Mouse (Mus musculus): ENCODE results near the gene Cdk19.
"Not testable (repeated sequence)": the region's sequence is repeated elsewhere in the genome, so short reads cannot be mapped to it uniquely, and the experiment has no call there.

The Cdk19 gene

GRCm38 (mm10) chr10:40385397-40385796 lies 46.0 kb downstream of the Cdk19 start:
- no peak for DNase-seq (ENCODE audit: low read depth in 1 of 2, low spot score in 2 of 2)

- DNase-seq (ENCODE audit: low read depth in 1 of 2, low spot score in 2 of 2) = no peak
Measured at GRCm38 (mm10) chr10:40386126-40386525, 46.8 kb downstream of the Cdk19 start.

DNA sequence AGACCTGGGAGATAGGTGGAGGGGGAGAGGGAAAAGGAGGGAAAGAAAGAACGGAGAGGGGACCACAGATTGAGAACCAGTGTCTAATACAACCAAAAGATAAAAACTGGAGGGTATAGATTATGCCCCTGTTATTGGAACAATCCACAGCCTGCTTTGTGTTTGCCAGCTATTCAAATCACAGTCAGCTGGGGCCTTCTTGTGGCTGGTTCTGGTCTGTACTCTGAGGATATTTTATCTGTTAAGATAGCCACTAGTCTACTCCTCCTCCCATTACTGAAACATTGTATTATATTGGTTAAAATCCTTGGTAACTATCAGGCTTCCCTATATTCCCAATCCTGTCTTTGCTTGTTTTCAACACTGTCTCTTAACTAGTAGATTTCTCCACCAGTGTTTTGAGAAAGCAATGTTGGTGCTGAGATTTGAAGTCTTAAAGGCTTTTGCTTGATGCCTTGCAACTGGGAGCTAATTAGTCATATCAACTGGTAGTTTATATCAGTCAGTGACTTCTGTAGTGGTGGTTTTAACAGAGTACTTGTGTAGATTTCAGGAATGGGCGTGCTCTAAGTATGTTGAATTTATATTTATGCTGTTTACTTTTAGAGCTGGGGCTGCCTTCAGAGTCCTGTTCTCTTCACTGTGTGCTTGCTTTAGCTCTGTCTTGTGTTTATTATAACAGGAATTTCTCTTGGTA lies 54.2 kb downstream of the Cdk19 start:
- no peak for DNase-seq (ENCODE audit: low read depth in 1 of 2, low spot score in 2 of 2)

DNA sequence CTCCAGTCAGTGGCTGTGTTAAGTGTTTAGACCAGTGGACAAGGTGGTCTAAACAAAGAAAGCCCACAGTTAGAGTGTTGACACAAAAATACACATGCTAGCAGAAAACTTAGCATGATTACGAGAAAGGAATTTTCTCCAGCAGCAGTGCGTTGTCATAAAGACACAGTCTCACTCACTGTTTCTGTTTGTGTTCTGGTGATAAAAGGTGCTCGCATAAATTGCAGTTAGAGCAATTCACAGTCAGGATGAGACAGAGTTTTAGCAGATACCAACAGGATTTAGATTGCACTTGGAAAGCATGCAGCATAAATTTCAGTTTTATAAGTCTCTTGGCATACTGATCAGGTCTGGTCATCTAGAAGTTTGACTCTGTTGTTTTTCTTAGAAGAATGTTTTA lies 59.5 kb downstream of the Cdk19 start:
- no peak for DNase-seq (ENCODE audit: low read depth in 1 of 2, low spot score in 2 of 2)

GRCm38 (mm10) chr10:40399328-40399727 lies 60.0 kb downstream of the Cdk19 start:
- no peak for DNase-seq (ENCODE audit: low read depth in 1 of 2, low spot score in 2 of 2)

GRCm38 (mm10) chr10:40400293-40400692 lies 60.9 kb downstream of the Cdk19 start:
- DNase-seq (ENCODE audit: low read depth in 1 of 2, low spot score in 2 of 2) = no peak

DNA sequence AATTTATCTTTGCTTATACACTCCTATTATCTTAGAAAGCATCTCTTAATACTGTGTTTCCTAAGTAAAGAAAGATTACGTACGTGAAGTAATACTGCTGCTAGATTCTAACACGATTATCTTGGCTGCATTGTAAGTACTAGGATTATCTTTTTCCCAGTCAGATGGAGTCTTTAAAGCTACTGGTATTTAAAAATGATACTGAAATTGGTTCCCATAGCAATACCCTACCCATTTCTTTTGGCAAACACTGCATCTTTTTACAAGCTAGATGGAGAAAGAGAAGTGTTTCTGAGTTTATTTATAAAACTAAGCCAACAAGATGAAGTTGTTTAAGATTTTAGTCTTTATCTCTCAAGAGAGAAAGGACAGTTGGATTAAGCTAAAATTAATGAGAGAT lies 67.3 kb downstream of the Cdk19 start:
- DNase-seq (ENCODE audit: low read depth in 1 of 2, low spot score in 2 of 2) = no peak

DNA sequence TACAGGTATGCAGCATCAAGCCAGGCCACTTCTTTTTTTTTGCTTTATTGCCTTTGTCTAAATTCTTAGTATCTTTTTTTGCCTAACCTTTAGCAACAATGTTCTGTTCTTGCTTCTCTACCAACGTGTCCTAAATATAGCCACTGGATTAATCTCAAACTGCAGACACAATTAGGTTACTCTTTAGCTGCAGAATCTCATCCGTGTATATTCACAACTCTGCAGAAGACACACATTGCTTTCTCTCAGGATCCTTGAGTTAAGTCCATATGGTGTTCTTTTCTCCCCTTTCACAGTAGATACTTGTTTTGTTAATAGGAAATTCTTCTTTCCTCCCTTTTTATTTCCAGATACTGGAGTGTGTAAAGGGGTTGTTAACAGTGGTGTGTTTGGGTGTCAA lies 70.0 kb downstream of the Cdk19 start:
- DNase-seq (ENCODE audit: low read depth in 1 of 2, low spot score in 2 of 2) = no peak

- DNase-seq (ENCODE audit: low read depth in 1 of 2, low spot score in 2 of 2) = no peak
Measured at GRCm38 (mm10) chr10:40411370-40411769, 72.0 kb downstream of the Cdk19 start.

DNA sequence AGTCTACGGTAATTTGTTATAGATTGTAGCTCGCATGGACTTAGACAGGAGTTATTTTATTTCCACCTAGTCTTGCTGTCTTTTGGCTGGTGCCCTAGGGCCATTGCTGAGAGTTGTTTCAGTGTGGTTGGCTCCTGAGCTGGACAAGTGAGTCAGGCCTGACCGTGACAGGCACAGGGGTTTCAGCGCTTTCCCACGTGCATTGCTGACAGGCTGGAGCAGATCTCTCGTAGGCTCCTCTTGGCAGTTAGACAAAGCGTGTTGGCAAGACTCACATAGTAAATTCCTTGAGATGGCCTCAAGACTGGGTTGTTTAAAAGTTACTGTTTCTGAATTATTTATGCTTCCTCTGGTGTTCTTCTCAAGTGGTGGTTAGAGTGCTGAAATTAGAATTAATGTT lies 77.6 kb downstream of the Cdk19 start:
- no peak for DNase-seq (ENCODE audit: low read depth in 1 of 2, low spot score in 2 of 2)

GRCm38 (mm10) chr10:40419841-40420240 lies 80.5 kb downstream of the Cdk19 start:
- DNase-seq (ENCODE audit: low read depth in 1 of 2, low spot score in 2 of 2) = no peak

GRCm38 (mm10) chr10:40420703-40421102 lies 81.3 kb downstream of the Cdk19 start:
- no peak for DNase-seq (ENCODE audit: low read depth in 1 of 2, low spot score in 2 of 2)

DNA sequence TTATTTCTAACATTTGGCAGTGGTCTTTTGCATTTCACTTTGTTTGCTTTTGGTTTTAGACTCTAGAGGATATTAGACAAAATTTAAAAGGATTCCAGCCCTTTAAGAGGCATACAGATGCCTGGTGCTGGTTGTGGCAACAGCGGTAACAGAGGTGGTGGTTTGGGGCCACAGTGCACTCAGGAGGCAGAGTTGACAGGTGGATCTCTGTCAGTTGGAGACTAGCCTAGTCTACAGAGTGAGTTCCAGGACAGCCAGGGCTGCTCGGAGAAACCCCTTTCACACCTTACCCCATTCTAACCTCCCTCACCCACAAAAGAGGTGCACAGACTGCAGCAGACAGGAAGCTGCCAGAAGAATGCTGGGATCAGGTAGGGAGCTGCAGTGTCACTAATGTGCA lies 82.4 kb downstream of the Cdk19 start:
- no peak for DNase-seq (ENCODE audit: low read depth in 1 of 2, low spot score in 2 of 2)

DNA sequence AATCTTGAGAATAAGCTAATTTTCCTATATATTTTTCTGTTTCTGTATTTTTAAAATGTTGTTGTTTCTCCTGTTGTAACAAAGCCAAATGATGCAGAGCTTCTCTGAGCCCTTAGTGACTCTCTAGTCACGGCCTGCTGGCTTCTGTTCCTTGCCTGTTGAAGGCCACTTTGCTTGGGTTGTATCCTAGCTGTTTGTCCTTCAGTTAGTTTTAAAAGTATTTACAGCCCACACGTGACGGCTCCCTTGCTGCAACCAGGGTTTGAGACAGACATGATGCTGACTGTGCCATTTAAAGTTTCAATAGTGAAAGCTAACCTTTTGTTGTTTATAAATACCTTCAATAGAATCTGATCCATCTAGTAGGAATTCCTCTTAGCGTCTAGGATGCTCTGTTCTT lies 83.3 kb downstream of the Cdk19 start:
- DNase-seq (ENCODE audit: low read depth in 1 of 2, low spot score in 2 of 2) = no peak

DNA sequence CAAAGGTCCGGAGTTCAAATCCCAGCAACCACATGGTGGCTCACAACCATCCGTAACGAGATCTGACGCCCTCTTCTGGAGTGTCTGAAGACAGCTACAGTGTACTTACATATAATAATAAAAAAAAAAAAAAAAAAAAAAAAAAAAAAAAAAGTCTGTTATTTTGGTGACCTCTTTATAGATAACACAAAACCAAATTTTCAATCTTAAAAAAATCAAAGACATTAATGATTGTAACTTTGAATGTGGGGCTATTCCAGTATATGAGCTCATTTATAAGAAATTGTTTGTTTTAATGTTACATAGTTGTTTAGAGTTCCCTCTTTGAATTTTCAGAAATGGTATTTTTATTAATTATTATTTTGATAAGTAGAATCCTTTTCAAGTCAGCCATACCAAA lies 85.1 kb downstream of the Cdk19 start:
- DNase-seq (ENCODE audit: low read depth in 1 of 2, low spot score in 2 of 2) = not testable (repeated sequence)

DNA sequence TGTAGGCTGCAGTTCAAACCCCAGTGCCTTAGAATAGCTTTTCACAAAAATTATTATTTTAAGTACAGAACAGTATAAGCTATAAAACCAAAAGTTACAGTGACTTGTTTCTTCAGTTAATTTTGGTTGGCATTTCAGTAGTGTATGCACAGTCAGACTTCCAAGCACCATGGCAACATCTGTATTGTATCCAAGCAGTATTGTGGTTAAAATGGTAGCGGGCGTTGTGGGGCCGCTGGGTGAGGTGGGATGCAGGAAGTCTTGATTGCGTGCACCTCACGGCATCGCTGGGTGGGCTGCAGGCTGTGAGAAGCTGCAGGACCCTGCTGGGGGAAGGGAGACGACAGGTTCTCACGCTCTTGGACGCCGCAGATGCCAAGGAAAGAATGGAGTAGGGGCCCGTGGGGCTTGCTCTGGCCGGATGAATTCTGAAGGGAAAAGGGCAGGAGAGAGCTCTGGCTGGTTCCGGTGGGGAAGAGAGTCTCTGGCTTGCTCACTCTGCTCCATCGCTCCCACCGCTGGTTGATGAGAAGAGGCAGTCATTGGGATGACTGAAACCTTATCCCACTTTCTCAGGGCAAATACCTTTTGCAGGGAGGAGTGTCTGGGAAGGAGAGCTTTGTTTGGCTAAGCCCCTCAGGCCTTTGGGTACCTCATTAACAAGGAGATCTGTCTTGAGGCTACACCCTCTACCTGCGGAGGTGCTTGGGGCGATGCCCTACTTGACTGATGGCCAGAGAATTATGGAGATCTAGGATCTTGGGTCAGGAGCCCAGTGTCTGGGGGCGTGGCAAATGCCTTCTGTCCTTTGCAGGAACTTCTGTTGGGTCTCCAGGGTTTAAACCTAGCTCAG lies 86.1 kb downstream of the Cdk19 start:
- no peak for DNase-seq (ENCODE audit: low read depth in 1 of 2, low spot score in 2 of 2)

GRCm38 (mm10) chr10:40426096-40426450 lies 86.7 kb downstream of the Cdk19 start:
- DNase-seq (ENCODE audit: low read depth in 1 of 2, low spot score in 2 of 2) = no peak

DNA sequence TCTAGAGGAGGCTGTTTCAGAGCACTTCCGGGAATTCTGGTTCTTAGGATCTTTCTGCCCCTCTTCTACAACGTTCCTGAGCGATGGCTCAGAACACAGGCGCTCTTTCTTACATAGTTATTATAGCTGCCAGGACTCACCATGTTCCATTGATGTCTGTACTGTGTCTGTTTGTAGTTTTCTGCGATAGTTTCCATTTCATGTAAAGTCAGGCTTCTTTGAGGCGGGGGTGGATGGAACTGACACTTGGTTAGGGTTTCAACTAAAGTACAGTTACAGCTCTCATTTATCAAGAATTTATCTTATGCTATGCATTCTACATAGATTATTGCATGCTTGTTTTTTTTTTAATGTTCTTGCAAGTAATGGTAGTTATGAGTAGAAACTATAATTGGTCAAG lies 89.3 kb downstream of the Cdk19 start:
- no peak for DNase-seq (ENCODE audit: low read depth in 1 of 2, low spot score in 2 of 2)

DNA sequence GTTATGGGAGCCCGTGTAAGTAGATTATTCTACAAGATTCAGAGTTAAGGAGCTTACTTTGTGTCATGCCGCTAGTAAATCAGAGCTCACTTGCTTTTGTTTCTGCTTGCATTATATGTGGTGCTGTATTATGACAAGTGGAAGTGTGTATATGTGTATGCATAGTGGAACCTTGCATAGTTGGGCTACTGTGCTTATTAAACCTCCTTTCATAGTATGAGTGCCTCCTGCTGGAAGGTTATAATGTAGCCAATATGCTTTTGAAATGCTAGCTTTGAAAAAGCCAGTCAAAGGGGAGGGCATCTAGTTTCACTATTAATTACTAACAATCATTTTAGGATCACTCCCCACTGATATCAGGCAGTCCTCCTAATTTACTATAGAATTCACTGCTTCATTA lies 89.7 kb downstream of the Cdk19 start:
- DNase-seq (ENCODE audit: low read depth in 1 of 2, low spot score in 2 of 2) = no peak

DNA sequence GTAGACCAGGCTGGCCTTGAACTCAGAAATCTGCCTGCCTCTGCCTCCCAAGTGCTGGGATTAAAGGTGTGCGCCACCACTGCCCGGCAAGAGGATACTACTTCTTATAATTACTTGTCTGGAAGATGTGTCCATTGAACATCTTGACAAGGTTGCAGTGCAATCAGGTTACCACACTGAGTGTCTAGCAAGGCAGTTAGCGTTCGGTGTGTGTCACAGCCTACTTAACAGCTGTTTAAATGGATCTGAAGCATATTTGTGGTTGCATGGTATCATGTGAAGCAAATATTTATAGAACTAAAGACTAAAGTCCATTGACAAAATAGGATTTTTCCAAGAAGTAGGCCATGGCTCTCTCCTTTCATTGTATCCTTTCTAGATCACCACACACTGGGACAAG lies 90.8 kb downstream of the Cdk19 start:
- no peak for DNase-seq (ENCODE audit: low read depth in 1 of 2, low spot score in 2 of 2)

- no peak for DNase-seq (ENCODE audit: low read depth in 1 of 2, low spot score in 2 of 2)
Measured at GRCm38 (mm10) chr10:40431957-40432356, 92.6 kb downstream of the Cdk19 start.

DNA sequence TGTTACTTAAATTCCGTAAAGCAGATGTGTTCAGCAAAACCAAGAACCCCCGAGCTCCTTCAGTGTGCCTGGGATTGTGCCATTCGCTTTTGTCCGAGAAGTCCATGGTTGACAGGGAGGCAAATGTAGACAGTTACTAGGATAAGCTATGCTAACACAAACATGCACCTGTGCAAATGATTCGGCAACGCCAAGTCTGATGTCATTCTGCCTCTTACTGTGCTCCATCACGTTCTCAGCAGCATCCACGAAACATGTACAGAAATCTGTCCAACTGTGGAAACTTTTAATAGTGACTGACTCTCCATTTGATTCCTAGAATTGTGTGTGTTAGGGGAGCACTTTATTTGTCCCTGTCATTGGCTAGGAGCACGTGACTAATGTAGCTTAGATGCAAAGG lies 93.0 kb downstream of the Cdk19 start:
- no peak for DNase-seq (ENCODE audit: low read depth in 1 of 2, low spot score in 2 of 2)

GRCm38 (mm10) chr10:40435402-40435801 lies 96.0 kb downstream of the Cdk19 start:
- DNase-seq (ENCODE audit: low read depth in 1 of 2, low spot score in 2 of 2) = no peak

All from monocyte, adult 2 months (primary cell).